Mouse (Mus musculus) brain, adult 2 months (tissue): ENCODE measurements around the gene Xrcc3.
A peak's percentile ranks its signal among the peaks of the same experiment; 100 is the strongest.

Experiments
- DNase-seq: peaks from one replicate; pipeline ENCODE4 v3.0.0; 2011; ENCODE audit warnings: low read depth, low spot score

Gene Xrcc3

GRCm38 (mm10) chr12:111813766-111814617 is at the start of gene Xrcc3, which contains the start of gene Zfyve21:
Xrcc3 (minus strand) TSS chr12:111813873.
Zfyve21 (plus strand) TSS chr12:111814170.
- DNase-seq: peak; percentile 99

DNA sequence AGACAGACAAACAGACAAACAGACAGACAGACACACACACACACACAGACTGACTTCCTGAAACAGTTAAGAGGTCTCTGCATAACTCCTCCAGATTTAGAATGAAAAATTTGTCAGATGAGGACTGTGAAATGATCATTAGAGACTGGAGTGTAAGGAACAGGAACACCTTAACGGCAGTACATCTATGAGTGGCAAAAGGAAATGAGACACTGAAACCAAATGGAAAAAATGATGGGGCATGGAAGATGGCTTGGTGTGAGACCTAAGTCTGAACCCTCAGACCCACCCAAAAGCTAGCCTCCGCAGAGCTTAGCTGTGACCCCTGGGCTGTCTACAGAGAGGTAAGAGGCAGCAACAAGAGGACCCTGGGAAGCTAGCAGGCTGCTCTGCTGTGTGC is 41.8 kb upstream of the Xrcc3 start:
- no peak for DNase-seq

DNA sequence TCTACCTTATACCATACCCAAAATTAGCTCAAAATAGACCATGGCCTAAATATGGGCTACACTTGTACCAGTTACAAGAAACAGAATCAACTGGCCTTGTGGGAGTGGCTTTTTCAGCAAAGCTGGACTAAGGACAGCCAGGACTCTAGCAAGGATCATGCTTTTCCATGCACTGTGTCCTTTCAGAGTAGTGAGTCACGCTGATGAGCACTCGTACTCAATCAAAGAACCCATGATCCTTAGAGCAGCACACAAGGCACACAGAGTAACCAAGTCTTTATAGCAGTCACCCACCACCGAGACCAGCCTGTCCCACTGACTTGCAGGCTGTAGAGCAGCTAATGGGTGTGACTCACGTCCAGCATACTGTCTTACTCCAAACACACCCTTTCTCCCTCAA is 39.9 kb upstream of the Xrcc3 start:
- peak; percentile 27 for DNase-seq

GRCm38 (mm10) chr12:111853011-111853436 is 39.4 kb upstream of the Xrcc3 start:
- DNase-seq: peak; percentile 35

DNA sequence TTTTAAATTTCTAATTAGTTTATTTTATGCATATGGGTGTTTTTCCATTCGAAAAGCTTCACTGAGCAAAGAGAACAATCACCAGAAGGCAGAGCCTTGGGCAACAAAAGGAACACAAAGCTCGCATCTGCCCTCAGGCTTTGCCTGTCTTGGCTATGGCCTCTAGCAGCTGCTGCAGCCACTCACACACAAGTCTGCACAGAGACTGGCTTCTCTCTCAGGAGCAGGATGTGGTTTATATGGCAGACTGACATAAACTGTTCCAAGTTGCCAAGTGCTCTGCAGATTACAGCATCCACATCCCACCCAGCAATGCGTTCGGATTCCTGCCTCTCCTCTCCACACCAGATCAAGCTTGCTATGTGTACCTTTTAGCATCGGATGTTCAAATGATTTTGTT is 38.1 kb upstream of the Xrcc3 start:
- peak; percentile 40 for DNase-seq

GRCm38 (mm10) chr12:111851235-111851634 is 37.6 kb upstream of the Xrcc3 start:
- DNase-seq: no peak

DNA sequence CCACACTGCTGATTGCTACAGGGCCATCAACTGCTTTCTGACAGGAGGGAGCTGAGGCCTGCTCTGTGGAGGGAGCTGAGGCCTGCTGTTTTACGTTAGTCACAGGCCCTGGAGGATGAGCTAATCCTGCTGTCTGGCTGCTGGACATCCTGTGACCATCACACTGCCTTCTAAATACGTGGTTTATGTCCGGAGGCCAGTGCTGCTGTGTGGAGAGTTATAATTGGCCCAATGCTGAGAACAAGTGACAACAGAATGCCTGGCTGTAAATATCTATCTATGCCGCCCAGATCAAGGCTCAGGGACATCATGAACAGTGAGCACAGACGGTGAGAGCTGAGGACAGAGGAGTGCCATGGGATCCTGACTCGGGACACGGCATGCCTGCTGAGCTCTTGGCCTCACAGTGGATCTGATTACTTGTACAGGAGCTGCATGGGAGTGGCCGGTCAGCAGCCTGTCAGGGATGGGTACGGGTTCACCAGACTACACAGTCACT is 34.7 kb upstream of the Xrcc3 start:
- peak; percentile 72 for DNase-seq

GRCm38 (mm10) chr12:111846815-111847214 is 33.1 kb upstream of the Xrcc3 start:
- no peak for DNase-seq

- DNase-seq: no peak
Measured at GRCm38 (mm10) chr12:111845953-111846352, 32.3 kb upstream of the Xrcc3 start.

DNA sequence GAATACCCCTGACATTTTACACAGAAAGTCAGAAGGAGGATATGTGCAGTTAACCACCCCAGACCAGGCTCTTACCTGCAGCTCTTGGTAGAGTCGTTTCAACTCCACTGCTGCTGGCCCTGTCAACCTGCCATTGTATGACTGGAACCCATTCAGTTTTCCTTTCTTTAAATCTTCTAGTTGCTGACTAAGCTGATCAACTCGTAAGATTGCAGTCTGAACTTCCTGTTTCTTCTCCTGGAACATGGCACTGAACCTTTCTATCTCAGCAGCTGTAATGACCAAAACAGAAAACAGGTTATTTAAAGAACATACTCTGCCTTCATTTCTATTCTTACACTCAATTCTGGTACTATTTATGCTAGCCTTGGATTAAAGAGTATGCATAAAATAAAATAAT is 29.8 kb upstream of the Xrcc3 start:
- DNase-seq: no peak

GRCm38 (mm10) chr12:111842565-111843433 is 29.1 kb upstream of the Xrcc3 start:
- DNase-seq: peak; percentile 38

GRCm38 (mm10) chr12:111833457-111833856 is 19.8 kb upstream of the Xrcc3 start:
- no peak for DNase-seq

DNA sequence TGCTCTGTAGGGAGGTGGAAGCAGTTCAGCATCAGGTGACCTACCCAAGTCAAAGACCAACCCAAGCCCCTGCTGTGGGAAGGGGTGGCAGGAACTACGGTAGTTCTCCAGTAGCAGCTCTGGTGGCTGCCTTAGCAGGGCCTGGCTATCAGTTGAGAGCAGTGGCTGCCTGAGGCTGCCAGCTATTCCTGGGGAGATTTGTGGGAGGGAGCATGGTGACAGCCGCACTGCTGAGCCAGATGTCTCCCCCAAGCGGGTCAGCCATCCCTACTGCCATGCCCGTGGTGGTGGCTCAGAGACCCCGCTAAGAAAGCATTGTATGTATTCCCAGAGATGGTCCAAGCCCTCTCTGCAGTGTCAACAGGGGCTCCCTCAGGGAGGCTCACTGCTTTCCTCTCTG is 19.0 kb upstream of the Xrcc3 start:
- DNase-seq: peak; percentile 34

- DNase-seq: no peak
Measured at GRCm38 (mm10) chr12:111830375-111830774, 16.7 kb upstream of the Xrcc3 start.

DNA sequence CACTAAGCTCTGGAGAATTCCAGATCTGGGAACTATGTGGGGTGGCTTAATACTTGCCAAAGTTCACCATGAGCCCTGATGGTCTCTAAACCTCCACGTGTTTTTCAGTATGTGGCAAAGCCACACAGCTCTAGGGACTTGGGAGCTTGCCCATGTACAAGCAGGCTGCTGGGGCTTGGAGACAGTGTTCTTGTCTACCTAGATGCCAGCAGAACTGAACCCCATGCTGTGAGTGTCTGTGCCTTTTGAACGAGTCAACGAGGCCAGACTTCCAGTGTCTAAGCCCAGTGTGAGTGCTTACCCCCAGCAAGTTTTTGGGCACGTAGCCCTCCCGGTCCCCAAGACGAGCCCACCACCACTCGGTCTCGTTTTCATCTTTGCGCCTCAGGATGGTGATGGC is 16.3 kb upstream of the Xrcc3 start:
- DNase-seq: peak; percentile 89

- peak; percentile 86 for DNase-seq
Measured at GRCm38 (mm10) chr12:111829447-111829846, 15.8 kb upstream of the Xrcc3 start.

GRCm38 (mm10) chr12:111827556-111827955 is 13.9 kb upstream of the Xrcc3 start:
- DNase-seq: no peak

- no peak for DNase-seq
Measured at GRCm38 (mm10) chr12:111821931-111822330, 8.3 kb upstream of the Xrcc3 start.

GRCm38 (mm10) chr12:111820708-111821107 is 7.0 kb upstream of the Xrcc3 start:
- DNase-seq: no peak

DNA sequence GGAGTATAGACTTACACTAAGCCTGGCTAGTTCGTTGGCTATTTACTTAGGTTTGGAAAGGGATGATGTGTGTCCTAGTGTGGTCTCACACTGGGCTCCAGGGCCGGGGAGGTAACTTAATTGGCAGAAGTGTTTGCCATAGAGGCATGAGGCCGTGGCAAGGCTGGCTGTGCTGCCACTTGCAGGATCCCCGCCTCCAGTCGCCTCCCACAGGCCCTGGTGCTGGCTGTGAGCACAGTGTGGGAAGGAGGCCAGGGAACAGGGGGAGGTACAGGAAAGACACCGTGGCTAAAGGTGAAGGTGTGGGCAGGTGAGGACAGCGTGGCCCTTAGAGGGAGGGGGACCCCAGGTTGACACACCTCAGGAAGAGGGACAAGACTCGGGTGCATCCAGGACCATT is 6.3 kb upstream of the Xrcc3 start:
- DNase-seq: no peak

DNA sequence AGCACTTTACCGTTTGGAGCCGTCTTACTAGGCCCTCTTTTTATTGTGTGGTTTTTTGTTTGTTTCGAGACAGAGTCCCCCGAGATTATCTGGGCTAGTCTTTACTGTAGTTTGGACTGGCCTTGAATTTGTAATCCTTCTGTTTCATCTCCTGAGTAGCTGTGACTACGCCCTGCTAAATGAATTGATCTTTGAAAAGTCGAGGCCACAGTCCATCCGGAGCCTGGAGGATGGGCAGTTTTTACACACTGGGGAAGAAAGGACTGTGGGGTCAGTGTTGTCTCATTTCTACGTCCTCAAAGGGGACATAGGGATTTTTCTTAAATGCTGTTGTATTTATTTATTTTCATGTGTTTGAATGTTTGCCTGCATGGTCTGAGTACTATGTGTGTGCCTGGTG is 4.3 kb upstream of the Xrcc3 start:
- no peak for DNase-seq

DNA sequence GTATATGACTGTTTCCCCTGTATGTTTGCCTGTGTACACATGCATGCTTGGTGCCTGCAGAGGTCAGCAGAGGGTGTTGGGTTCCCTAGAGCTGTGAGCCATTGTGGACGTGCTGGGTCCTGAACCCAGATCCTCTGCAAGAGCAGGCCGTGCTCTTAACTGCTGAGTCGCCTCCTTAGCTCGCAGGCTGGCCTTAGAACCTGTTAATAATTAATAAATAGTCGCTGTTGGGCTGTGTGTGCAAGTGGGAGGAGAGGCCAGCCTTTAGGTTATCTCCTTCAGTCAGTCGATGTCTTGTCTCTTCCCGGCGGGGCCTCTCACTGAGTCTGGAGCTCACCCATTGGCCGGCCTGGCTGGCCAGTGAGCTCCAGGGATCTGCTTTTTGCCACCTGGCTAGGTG is 3.3 kb upstream of the Xrcc3 start:
- DNase-seq: no peak
